8 mouse cellular contexts compared by ENCODE assay signal in genomic region chr8:94871108-94871894, GRCm38 (mm10). TPM values are rescaled to one million over a fixed set of nuclear protein-coding genes. Genes with fewer than 3 reads are reported as not detected.
DNase-seq lines count a peak whose midpoint lies in the region; ATAC-seq and TF ChIP-seq lines count a peak whose summit lies in the region.

No protein-coding gene starts in this region.

- H3K4me2 ChIP-seq in limb, embryonic 12.5 days, result peak overlapping the region; percentile 92
- peak overlapping the region; percentile 84 for H3K4me2 ChIP-seq in midbrain, embryonic 14.5 days (ENCODE audit: low read length)

- H3K4me1 ChIP-seq in heart, adult 2 months (ENCODE audit: control insufficient read depth, insufficient read depth, low read length), result peaks cover 15% of the 10 kb centered on the region
- peaks cover 49% of the 10 kb centered on the region for H3K4me1 ChIP-seq in limb, embryonic 12.5 days (replicated peaks)
- peaks cover 46% of the 10 kb centered on the region for H3K4me1 ChIP-seq in midbrain, embryonic 14.5 days (ENCODE audit: control insufficient read depth, insufficient read depth, low read length)

- TF ChIP-seq CTCF in heart, adult 2 months (IDR thresholded peaks at IDR 0.05), result no peak

- no peaks in the 10 kb centered on the region for H3K27me3 ChIP-seq in heart, adult 2 months (ENCODE audit: control insufficient read depth, insufficient read depth, low read length)
- H3K27me3 ChIP-seq in limb, embryonic 12.5 days, result peaks cover 23% of the 10 kb centered on the region
- H3K27me3 ChIP-seq in midbrain, embryonic 14.5 days (ENCODE audit: control insufficient read depth, insufficient read depth, low read length), result peaks cover 12% of the 10 kb centered on the region

- H3K4me3 ChIP-seq in heart, adult 2 months, result peak overlapping the region; percentile 29
- peak overlapping the region; percentile 51 for H3K4me3 ChIP-seq in limb, embryonic 12.5 days (replicated peaks)
- peak overlapping the region; percentile 68 for H3K4me3 ChIP-seq in midbrain, embryonic 14.5 days (replicated peaks; ENCODE audit: low read depth, low read length)

- H3K9me3 ChIP-seq in limb, embryonic 12.5 days, result no peaks in the 10 kb centered on the region
- H3K9me3 ChIP-seq in midbrain, embryonic 14.5 days (ENCODE audit: control insufficient read depth, low read length), result no peaks in the 10 kb centered on the region

- WGBS in heart, adult 2 months, result 16% methylated on average over 7 of the region's 7 CpGs
- 1% methylated on average over 7 of the region's 7 CpGs for WGBS in limb, embryonic 12.5 days
- 4% methylated on average over 7 of the region's 7 CpGs for WGBS in midbrain, embryonic 14.5 days

- no peaks in the 10 kb centered on the region for H3K79me2 ChIP-seq in heart, adult 2 months (replicated peaks; ENCODE audit: control insufficient read depth, insufficient read depth, low read length)

- H3K27ac ChIP-seq in heart, adult 2 months, result peak overlapping the region; percentile 65
- peak overlapping the region; percentile 81 for H3K27ac ChIP-seq in limb, embryonic 12.5 days
- H3K27ac ChIP-seq in midbrain, embryonic 14.5 days (replicated peaks; ENCODE audit: low read depth, low read length), result peak overlapping the region; percentile 74

- H3K9ac ChIP-seq in heart, adult 2 months (ENCODE audit: low read depth, low read length), result peak overlapping the region; percentile 38
- H3K9ac ChIP-seq in limb, embryonic 12.5 days (replicated peaks), result peak overlapping the region; percentile 57
- peak overlapping the region; percentile 81 for H3K9ac ChIP-seq in midbrain, embryonic 14.5 days (replicated peaks; ENCODE audit: low read length)

- TF ChIP-seq EP300 in heart, adult 2 months (IDR thresholded peaks at IDR 0.05; ENCODE audit: insufficient read depth, low read depth, low read length), result no peak

- peak; percentile 29; the same call in 1 of the 2 replicates for ATAC-seq in limb, embryonic 12.5 days (ENCODE audit: insufficient number of reproducible peaks, insufficient read depth, low FRiP score, low TSS enrichment, low read depth)
- peak; percentile 77 for ATAC-seq in midbrain, embryonic 14.5 days (ENCODE audit: low FRiP score, low TSS enrichment)

- intact Hi-C loops in heart, adult 2 months (cut with DNase I), result no loop called here

- H3K36me3 ChIP-seq in heart, adult 2 months (ENCODE audit: control insufficient read depth, insufficient read depth, low read length), result no peaks in the 10 kb centered on the region
- peaks cover 20% of the 10 kb centered on the region for H3K36me3 ChIP-seq in limb, embryonic 12.5 days
- H3K36me3 ChIP-seq in midbrain, embryonic 14.5 days (ENCODE audit: control insufficient read depth, insufficient read depth, low read length), result peaks cover 9% of the 10 kb centered on the region

- TF ChIP-seq POLR2A in heart, adult 2 months (IDR thresholded peaks at IDR 0.05; ENCODE audit: insufficient read depth, low read depth, low read length), result no peak

- peak; percentile 25 for DNase-seq in thymus, postnatal 0 days (ENCODE audit: low spot score)
- DNase-seq in thymus, postnatal 36 days, result no peak
- peak; percentile 66 for DNase-seq in embryo, embryonic 9.5 days (ENCODE audit: extremely low spot score)
- peak; percentile 74 to 79 for DNase-seq in heart, adult 2 months
- DNase-seq in kidney, adult 18-20 months, result peak; percentile 74
- DNase-seq in midbrain, embryonic 14.5 days, result peak; percentile 91
- DNase-seq in telencephalon, adult 2 months (ENCODE audit: low read depth, low spot score), result peak; percentile 85

RNA-seq across cellular contexts. Expression of gene Dok4, which starts 4.8 kb away (rescaled TPM):
- 3.8 TPM in 2 replicates for polyA plus RNA-seq in thymus, postnatal 0 days (2015; fragmentation: Nextera tagmentation; extraction: Ambion mirVana)
- total RNA-seq in heart, adult 2 months (2021), result 10 to 100 TPM; 13.7 to 14.8 TPM
- 23.0 and 36.2 TPM in 2 replicates for polyA plus RNA-seq in heart, adult 2 months (2012; rRNA removed)
- 18.9 and 20.0 TPM in 2 replicates for polyA plus RNA-seq in limb, embryonic 12.5 days (2016; fragmentation: Nextera tagmentation; extraction: Ambion mirVana)
- 65.0 and 77.9 TPM in 2 replicates for polyA plus RNA-seq in midbrain, embryonic 14.5 days (2014; fragmentation: Nextera tagmentation; extraction: Ambion mirVana)

RNA-seq across cellular contexts. Expression of gene Polr2c, which starts 14.1 kb away (rescaled TPM):
- 139 and 145 TPM in 2 replicates for polyA plus RNA-seq in thymus, postnatal 0 days (2015; fragmentation: Nextera tagmentation; extraction: Ambion mirVana)
- total RNA-seq in heart, adult 2 months (2021), result 10 to 100 TPM; 55.9 to 69.5 TPM
- polyA plus RNA-seq in heart, adult 2 months (2012; rRNA removed), result 142 and 198 TPM in 2 replicates
- polyA plus RNA-seq in limb, embryonic 12.5 days (2016; fragmentation: Nextera tagmentation; extraction: Ambion mirVana), result 161 and 173 TPM in 2 replicates
- polyA plus RNA-seq in midbrain, embryonic 14.5 days (2014; fragmentation: Nextera tagmentation; extraction: Ambion mirVana), result 117 and 127 TPM in 2 replicates

RNA-seq across cellular contexts. Expression of gene Ciapin1, which starts 33.1 kb away (rescaled TPM):
- 103 and 112 TPM in 2 replicates for polyA plus RNA-seq in thymus, postnatal 0 days (2015; fragmentation: Nextera tagmentation; extraction: Ambion mirVana)
- total RNA-seq in heart, adult 2 months (2021), result 10 to 100 TPM; 81.9 to 98.6 TPM
- polyA plus RNA-seq in heart, adult 2 months (2012; rRNA removed), result 57.2 TPM in 2 replicates
- 145 and 156 TPM in 2 replicates for polyA plus RNA-seq in limb, embryonic 12.5 days (2016; fragmentation: Nextera tagmentation; extraction: Ambion mirVana)
- polyA plus RNA-seq in midbrain, embryonic 14.5 days (2014; fragmentation: Nextera tagmentation; extraction: Ambion mirVana), result 166 and 200 TPM in 2 replicates

RNA-seq across cellular contexts. Expression of gene Coq9, which starts 33.2 kb away (rescaled TPM):
- 45.5 and 48.3 TPM in 2 replicates for polyA plus RNA-seq in thymus, postnatal 0 days (2015; fragmentation: Nextera tagmentation; extraction: Ambion mirVana)
- 100 to 1,000 TPM; 545 to 681 TPM for total RNA-seq in heart, adult 2 months (2021)
- polyA plus RNA-seq in heart, adult 2 months (2012; rRNA removed), result 823 and 843 TPM in 2 replicates
- 61.8 and 64.4 TPM in 2 replicates for polyA plus RNA-seq in limb, embryonic 12.5 days (2016; fragmentation: Nextera tagmentation; extraction: Ambion mirVana)
- polyA plus RNA-seq in midbrain, embryonic 14.5 days (2014; fragmentation: Nextera tagmentation; extraction: Ambion mirVana), result 54.9 and 56.0 TPM in 2 replicates

RNA-seq across cellular contexts. Expression of gene Ccdc102a, which starts 46.6 kb away (rescaled TPM):
- 7.8 and 9.4 TPM in 2 replicates for polyA plus RNA-seq in thymus, postnatal 0 days (2015; fragmentation: Nextera tagmentation; extraction: Ambion mirVana)
- total RNA-seq in heart, adult 2 months (2021), result 1 to 10 TPM; 5.0 to 5.7 TPM
- 5.2 and 6.4 TPM in 2 replicates for polyA plus RNA-seq in heart, adult 2 months (2012; rRNA removed)
- 48.5 and 52.6 TPM in 2 replicates for polyA plus RNA-seq in limb, embryonic 12.5 days (2016; fragmentation: Nextera tagmentation; extraction: Ambion mirVana)
- 3.6 and 5.2 TPM in 2 replicates for polyA plus RNA-seq in midbrain, embryonic 14.5 days (2014; fragmentation: Nextera tagmentation; extraction: Ambion mirVana)

Comparison
In these comparisons a context has a peak if more than half of its experiments do, and no peak if none do; other contexts are left out.
1. DNase-seq: peak in thymus, postnatal 0 days (single experiment), embryo, embryonic 9.5 days (single experiment), heart, adult 2 months (2 of 2), kidney, adult 18-20 months (single experiment), midbrain, embryonic 14.5 days (single experiment) and telencephalon, adult 2 months (single experiment); none in thymus, postnatal 36 days (0 of 2).
2. Peak in every context shown above with its lines, with median percentiles within 50 percentile points of each other: H3K27ac ChIP-seq, H3K4me3 ChIP-seq and H3K9ac ChIP-seq.